Mouse (Mus musculus): Measurements from ENCODE around the gene Tnfaip8l1.

DNA sequence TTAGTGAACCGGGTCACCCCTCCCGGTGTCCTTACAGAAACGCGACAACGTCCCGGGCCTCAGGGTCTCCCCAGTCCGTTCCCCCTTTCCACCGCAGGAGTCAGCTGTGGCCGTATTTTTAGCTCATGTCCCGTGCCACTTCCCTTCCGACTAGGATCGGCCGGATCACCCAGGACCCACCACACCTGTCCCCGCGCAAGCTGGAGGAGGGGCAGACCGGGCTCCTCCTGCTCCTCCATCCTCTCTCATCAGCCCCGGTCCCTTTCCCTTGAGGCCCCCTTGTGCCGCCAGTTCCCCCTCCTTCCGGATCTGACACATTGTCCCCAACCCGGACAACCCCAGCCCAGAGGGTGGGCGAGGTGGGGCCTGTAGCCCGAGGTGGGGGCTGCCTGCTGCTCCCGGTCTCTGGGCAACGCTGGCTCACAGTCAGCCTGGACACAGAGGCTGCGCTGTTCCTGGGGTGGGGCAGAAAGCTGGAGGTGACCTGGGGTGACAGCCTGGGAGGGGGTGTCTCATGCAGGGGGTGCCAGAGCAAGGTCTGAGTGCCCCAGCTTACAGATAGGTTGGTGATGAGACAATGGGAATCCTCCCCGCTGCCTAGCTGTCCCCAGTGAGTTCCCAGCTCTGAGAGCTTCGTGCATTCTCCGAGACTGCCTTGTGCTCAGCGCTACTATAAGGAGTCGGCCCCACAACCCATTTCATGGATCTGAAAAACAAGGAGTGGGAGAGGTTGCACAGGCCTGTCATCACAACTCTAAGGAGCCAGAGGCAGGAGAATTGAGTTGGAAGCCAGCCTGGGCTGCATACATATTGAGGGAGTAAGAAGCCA lies 13.3 kb upstream of the Tnfaip8l1 start:
- TF ChIP-seq CTCF (IDR thresholded peaks at IDR 0.05; ENCODE audit: low read depth, low read length) (no peak), GATA1 (IDR thresholded peaks at IDR 0.05; ENCODE audit: borderline replicate concordance, low read length) (no peak), POLR2AphosphoS5 (IDR thresholded peaks at IDR 0.05; ENCODE audit: insufficient replicate concordance, low read depth, low read length) (no peak), TAL1 (conservative IDR thresholded peaks at IDR 0.05; ENCODE audit: low read depth, low read length) (no peak), GATA2 (IDR thresholded peaks at IDR 0.05; ENCODE audit: borderline replicate concordance, low read depth, low read length) (no peak)

Data from G1E (cell line).